Mouse (Mus musculus): ENCODE results near the gene Notch2.
"Not testable (repeated sequence)": the region's sequence is repeated elsewhere in the genome, so short reads cannot be mapped to it uniquely, and the experiment has no call there.

Gene Notch2

GRCm38 (mm10) chr3:98028072-98028471 is 14.7 kb downstream of the Notch2 start:
- no peak for DNase-seq (ENCODE audit: low spot score in 2 of 2)

- no peak for DNase-seq (ENCODE audit: low spot score in 2 of 2)
These were observed 15.6 kb downstream of the Notch2 start for GRCm38 (mm10) chr3:98028936-98029335.

- DNase-seq (ENCODE audit: low spot score in 2 of 2) = no peak
These were observed 17.8 kb downstream of the Notch2 start for GRCm38 (mm10) chr3:98031104-98031503.

- DNase-seq (ENCODE audit: low spot score in 2 of 2) = no peak
These were observed 18.9 kb downstream of the Notch2 start for GRCm38 (mm10) chr3:98032191-98032590.

GRCm38 (mm10) chr3:98032944-98033343 is 19.6 kb downstream of the Notch2 start:
- no peak for DNase-seq (ENCODE audit: low spot score in 2 of 2)

GRCm38 (mm10) chr3:98034622-98035593 is 21.6 kb downstream of the Notch2 start:
- no peak for DNase-seq (ENCODE audit: low spot score in 2 of 2)

- no peak for DNase-seq (ENCODE audit: low spot score in 2 of 2)
These were observed 22.8 kb downstream of the Notch2 start for GRCm38 (mm10) chr3:98036161-98036560.

GRCm38 (mm10) chr3:98037151-98037550 is 23.8 kb downstream of the Notch2 start:
- DNase-seq (ENCODE audit: low spot score in 2 of 2) = no peak

GRCm38 (mm10) chr3:98038658-98039057 is 25.3 kb downstream of the Notch2 start:
- no peak for DNase-seq (ENCODE audit: low spot score in 2 of 2)

- no peak for DNase-seq (ENCODE audit: low spot score in 2 of 2)
These were observed 25.9 kb downstream of the Notch2 start for GRCm38 (mm10) chr3:98039223-98039622.

GRCm38 (mm10) chr3:98039666-98040456 is 26.5 kb downstream of the Notch2 start:
- DNase-seq (ENCODE audit: low spot score in 2 of 2) = no peak

- DNase-seq (ENCODE audit: low spot score in 2 of 2) = no peak
These were observed 27.5 kb downstream of the Notch2 start for GRCm38 (mm10) chr3:98040836-98041235.

- no peak for DNase-seq (ENCODE audit: low spot score in 2 of 2)
These were observed 29.0 kb downstream of the Notch2 start for GRCm38 (mm10) chr3:98042301-98042700.

- no peak for DNase-seq (ENCODE audit: low spot score in 2 of 2)
These were observed 29.7 kb downstream of the Notch2 start for GRCm38 (mm10) chr3:98042955-98043456.

- DNase-seq (ENCODE audit: low spot score in 2 of 2) = no peak
These were observed 30.3 kb downstream of the Notch2 start for GRCm38 (mm10) chr3:98043669-98044068.

- DNase-seq (ENCODE audit: low spot score in 2 of 2) = no peak
These were observed 31.5 kb downstream of the Notch2 start for GRCm38 (mm10) chr3:98044768-98045368.

- DNase-seq (ENCODE audit: low spot score in 2 of 2) = no peak
These were observed 32.3 kb downstream of the Notch2 start for GRCm38 (mm10) chr3:98045465-98046148.

- peak; percentile 58 to 74 for DNase-seq (ENCODE audit: low spot score in 2 of 2)
These were observed 33.0 kb downstream of the Notch2 start for GRCm38 (mm10) chr3:98046305-98046704.

- no peak for DNase-seq (ENCODE audit: low spot score in 2 of 2)
These were observed 36.3 kb downstream of the Notch2 start for GRCm38 (mm10) chr3:98049671-98050070.

GRCm38 (mm10) chr3:98050086-98050485 is 36.8 kb downstream of the Notch2 start:
- not testable (repeated sequence) for DNase-seq (ENCODE audit: low spot score in 2 of 2)
